Mouse (Mus musculus): ENCODE measurements at regions not wholly inside any gene's neighbourhood (a gene's known extent, or its start where the extent isn't known, plus 50 kb on each side); places are given as distances from the start of the nearest gene placed in this dataset.

DNA sequence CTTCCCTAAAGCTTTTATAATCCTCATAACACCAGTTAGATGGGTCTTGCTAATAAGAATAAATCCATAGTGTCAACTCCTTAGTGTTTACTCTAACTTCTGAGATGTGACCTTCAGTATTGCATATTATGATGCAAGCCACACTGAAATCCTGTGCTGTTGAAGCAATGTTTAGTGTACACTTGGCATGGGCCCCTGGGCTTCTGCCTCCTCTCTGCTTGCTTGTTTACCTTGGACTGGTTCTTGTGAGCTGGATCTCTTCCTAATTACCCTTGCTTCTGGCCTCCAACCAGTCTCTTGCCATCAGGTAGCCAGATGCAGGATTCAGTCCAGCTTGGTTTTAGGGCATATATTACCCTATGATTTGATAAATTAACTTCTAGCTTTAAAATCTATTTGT is 57.0 kb downstream of the Rgs2 start:
- 0 out of 2 replicates have a peak, but pooled peaks cover 3% of the 10 kb centered on the region for H3K4me1 ChIP-seq
- H3K9me3 ChIP-seq = peaks cover 3% of the 10 kb centered on the region
- H3K4me3 ChIP-seq (replicated peaks) = no peak overlapping the region
- TF ChIP-seq FLI1 (IDR thresholded peaks at IDR 0.05; ENCODE audit: low read length) (no peak), GATA1 (IDR thresholded peaks at IDR 0.05; ENCODE audit: borderline replicate concordance, low read length) (no peak)
- no peaks in the 10 kb centered on the region for H3K27me3 ChIP-seq (replicated peaks)
- no peaks in the 10 kb centered on the region for H3K36me3 ChIP-seq (replicated peaks; ENCODE audit: low read length)

DNA sequence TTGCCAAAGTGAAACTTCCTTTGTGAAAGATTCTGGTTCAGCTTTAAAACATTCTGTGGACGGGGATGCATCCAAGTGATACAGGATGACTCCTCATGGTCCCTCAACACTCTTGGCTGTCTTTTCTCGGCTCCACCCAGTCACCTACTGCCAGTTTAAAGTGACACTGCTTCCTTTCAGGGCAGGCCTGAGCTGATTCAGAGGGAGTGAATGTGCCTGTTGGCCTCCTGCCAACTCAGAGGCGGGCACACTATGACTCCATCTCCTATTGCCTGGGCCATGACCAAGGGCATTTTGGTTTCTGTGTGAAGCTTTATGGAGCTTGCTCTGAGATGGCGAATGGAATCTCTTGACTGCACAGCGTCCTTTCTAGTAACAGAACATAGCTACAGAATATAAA is 62.5 kb downstream of the Rgs2 start:
- Histone ChIP-seq H3K36me3 (replicated peaks; ENCODE audit: low read length) (no peaks in the 10 kb centered on the region), H3K9me3 (peaks cover 3% of the 10 kb centered on the region), H3K4me3 (replicated peaks) (no peak overlapping the region), H3K27me3 (replicated peaks) (no peaks in the 10 kb centered on the region), H3K4me1 (peaks cover 13% of the 10 kb centered on the region)
- TF ChIP-seq GATA1 (IDR thresholded peaks at IDR 0.05; ENCODE audit: borderline replicate concordance, low read length) = no peak
- TF ChIP-seq FLI1 (IDR thresholded peaks at IDR 0.05; ENCODE audit: low read length) = no peak

DNA sequence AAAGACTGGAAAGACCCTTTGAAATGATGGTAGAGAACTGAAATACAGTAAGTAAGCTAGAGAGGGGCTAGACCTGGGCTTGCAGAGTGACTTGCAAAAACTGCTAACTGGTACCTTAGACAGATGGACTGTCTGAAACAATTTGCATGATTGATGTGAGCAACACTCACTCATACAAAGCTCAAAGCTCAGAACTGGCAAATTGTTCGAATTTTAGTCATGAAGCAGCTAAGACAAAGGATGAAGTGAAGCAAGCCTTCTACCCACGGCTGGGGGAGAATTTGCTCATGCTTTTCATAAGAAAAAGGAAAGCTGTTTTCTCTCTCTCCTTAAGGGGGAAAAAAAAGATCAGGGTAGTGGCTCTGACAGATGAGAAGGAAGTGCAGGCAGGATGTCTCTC is 64.5 kb downstream of the Rgs2 start:
- peaks cover 3% of the 10 kb centered on the region for H3K9me3 ChIP-seq
- TF ChIP-seq GATA1 (IDR thresholded peaks at IDR 0.05; ENCODE audit: borderline replicate concordance, low read length) (no peak), FLI1 (IDR thresholded peaks at IDR 0.05; ENCODE audit: low read length) (no peak)
- no peaks in the 10 kb centered on the region for H3K27me3 ChIP-seq (replicated peaks)
- H3K36me3 ChIP-seq (replicated peaks; ENCODE audit: low read length) = no peaks in the 10 kb centered on the region
- no peak overlapping the region for H3K4me3 ChIP-seq (replicated peaks)
- H3K4me1 ChIP-seq = peaks cover 13% of the 10 kb centered on the region

DNA sequence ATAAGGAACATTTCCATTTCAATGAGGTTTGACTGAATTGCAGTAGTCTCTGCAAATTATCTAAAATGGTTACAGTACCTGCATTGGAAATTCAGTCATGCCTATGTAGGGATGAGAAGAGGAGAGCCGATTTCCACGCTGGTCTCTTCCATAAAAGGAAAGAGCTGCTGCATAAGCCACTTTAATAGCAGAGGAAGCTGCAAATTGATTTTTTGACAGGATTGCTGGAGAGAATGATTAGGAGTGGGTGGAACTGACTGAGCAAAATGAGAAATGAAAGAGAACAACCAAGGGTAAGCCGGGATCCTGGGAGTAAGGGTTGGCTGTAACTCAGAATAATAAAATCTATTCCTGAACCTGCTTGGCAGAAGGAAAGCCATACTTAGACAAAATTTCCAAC is 65.4 kb downstream of the Rgs2 start:
- H3K9me3 ChIP-seq = no peaks in the 10 kb centered on the region
- TF ChIP-seq GATA1 (IDR thresholded peaks at IDR 0.05; ENCODE audit: borderline replicate concordance, low read length) (no peak), FLI1 (IDR thresholded peaks at IDR 0.05; ENCODE audit: low read length) (no peak)
- H3K4me1 ChIP-seq = peaks cover 13% of the 10 kb centered on the region
- no peaks in the 10 kb centered on the region for H3K27me3 ChIP-seq (replicated peaks)
- H3K4me3 ChIP-seq (replicated peaks) = no peak overlapping the region
- H3K36me3 ChIP-seq (replicated peaks; ENCODE audit: low read length) = no peaks in the 10 kb centered on the region

DNA sequence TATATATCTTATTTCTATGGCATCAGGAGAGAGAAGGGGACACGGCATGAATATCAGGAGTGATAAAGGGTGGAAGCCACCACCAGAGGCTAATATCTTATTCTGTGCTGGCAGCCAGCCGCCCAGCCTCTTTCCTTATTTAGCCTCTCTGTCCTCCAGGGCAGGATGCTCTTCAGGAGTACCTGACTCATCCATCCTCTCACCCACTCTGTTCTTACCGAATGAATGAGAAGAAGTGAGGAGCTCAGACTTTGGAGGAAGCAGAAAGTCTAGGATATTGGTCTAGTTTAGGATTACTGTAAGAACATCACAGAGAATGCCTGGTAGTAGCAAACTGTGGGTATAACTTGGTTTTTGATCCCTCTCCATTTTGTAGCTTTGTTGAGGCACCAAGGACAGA is 73.2 kb downstream of the Rgs2 start:
- Histone ChIP-seq H3K9me3 (no peaks in the 10 kb centered on the region), H3K4me1 (peaks cover 6% of the 10 kb centered on the region), H3K27me3 (replicated peaks) (no peaks in the 10 kb centered on the region), H3K4me3 (replicated peaks) (no peak overlapping the region), H3K36me3 (replicated peaks; ENCODE audit: low read length) (no peaks in the 10 kb centered on the region)
- TF ChIP-seq FLI1 (IDR thresholded peaks at IDR 0.05; ENCODE audit: low read length) = no peak

DNA sequence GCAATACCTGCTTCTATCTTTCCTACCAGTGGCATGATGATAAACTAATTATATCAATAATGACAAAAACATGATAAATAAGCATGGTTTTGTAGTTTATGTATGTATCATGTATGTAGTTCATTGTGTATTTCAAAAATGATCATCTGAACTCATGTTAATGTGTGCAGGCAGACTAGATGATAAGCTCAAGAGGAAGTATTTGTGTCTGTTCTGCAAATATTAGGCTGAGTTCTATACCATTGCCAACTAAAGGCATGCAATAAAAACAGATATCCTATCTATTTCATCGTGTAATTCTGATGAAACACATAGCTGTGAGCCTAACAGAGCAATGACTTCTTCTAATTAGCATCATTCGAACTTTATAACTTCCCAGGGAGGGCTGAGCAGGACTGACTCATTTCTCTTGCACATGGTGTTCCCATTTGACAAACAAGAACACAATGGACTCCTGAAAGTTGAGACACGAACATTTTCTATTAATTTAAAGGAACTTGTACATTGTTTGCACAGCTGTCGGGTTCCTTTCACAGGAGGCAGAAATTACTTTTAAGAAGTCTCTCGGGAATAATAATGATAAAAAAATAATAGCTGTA is 74.3 kb downstream of the Rgs2 start:
- Histone ChIP-seq H3K4me3 (replicated peaks) (no peak overlapping the region), H3K4me1 (peaks cover 6% of the 10 kb centered on the region), H3K27me3 (replicated peaks) (no peaks in the 10 kb centered on the region), H3K9me3 (no peaks in the 10 kb centered on the region), H3K36me3 (replicated peaks; ENCODE audit: low read length) (no peaks in the 10 kb centered on the region)
- TF ChIP-seq GATA1 (IDR thresholded peaks at IDR 0.05; ENCODE audit: borderline replicate concordance, low read length) (no peak), FLI1 (IDR thresholded peaks at IDR 0.05; ENCODE audit: low read length) (no peak)

DNA sequence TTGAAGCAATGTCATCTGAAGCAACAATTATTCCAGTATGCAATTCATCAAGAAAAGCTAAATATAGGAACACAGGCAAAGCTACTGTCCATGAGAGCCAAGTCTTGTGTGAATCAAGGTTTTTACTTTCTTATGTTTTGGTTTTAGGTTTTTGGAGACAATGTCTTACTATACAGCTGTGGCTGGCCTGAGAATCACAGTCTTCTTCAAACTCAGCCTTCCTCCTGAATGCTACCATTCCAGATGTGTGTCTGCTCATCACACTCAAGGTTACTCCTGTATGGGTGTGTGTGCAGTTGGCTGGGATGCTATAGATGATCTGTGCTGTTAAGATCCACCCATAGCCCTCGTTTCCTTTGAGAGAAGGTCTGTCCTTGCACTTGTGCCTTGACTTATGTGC is 81.5 kb downstream of the Rgs2 start:
- Histone ChIP-seq H3K4me1 (peaks cover 7% of the 10 kb centered on the region; the same call in 1 of the 2 replicates), H3K4me3 (replicated peaks) (no peak overlapping the region), H3K36me3 (replicated peaks; ENCODE audit: low read length) (no peaks in the 10 kb centered on the region), H3K9me3 (no peaks in the 10 kb centered on the region), H3K27me3 (replicated peaks) (no peaks in the 10 kb centered on the region)
- TF ChIP-seq GATA1 (IDR thresholded peaks at IDR 0.05; ENCODE audit: borderline replicate concordance, low read length) = no peak
- no peak for TF ChIP-seq FLI1 (IDR thresholded peaks at IDR 0.05; ENCODE audit: low read length)

DNA sequence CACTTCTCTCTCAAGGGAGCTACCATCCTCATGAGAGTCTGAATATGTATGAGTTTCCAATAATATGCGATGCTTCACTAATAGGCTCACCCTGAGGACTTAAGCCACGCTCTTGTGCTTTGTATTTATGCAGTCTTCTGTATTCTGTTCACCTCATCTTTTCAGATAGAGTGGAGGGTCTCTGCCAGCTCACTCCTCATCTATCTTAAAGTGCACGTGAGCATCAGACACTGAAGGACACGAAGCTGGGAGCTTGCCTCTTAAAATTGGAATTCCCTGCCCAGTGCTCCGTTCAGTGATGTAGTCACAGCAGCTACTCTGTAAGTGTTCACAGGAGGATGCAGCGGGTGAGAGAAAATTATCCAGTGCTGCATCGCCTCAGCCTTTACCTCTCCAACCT is 83.7 kb downstream of the Rgs2 start:
- Histone ChIP-seq H3K4me3 (replicated peaks) (no peak overlapping the region), H3K4me1 (peaks cover 18% of the 10 kb centered on the region), H3K36me3 (replicated peaks; ENCODE audit: low read length) (no peaks in the 10 kb centered on the region), H3K9me3 (no peaks in the 10 kb centered on the region), H3K27me3 (replicated peaks) (no peaks in the 10 kb centered on the region)
- TF ChIP-seq GATA1 (IDR thresholded peaks at IDR 0.05; ENCODE audit: borderline replicate concordance, low read length) (no peak), FLI1 (IDR thresholded peaks at IDR 0.05; ENCODE audit: low read length) (no peak)

DNA sequence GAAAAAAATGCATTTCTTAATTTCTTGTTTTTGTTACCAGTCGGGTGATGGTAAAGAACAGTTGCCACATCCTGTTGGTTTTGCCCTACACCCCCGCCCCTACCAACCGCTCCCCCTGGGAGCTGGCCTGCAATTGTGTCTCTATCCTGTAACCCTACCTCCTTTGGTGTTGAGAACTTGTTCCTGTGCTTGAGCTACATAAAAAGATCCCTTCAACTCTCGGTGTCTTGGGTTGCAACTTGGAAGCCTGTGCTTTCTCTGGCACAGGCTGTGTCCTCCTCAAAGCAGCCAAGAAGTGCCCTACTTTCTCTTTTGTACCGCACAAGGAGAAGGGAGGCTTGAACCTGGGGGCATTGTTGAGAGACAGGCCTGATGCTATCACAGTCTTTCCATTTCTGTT is 85.0 kb downstream of the Rgs2 start:
- Histone ChIP-seq H3K9me3 (no peaks in the 10 kb centered on the region), H3K4me1 (peaks cover 18% of the 10 kb centered on the region), H3K36me3 (replicated peaks; ENCODE audit: low read length) (no peaks in the 10 kb centered on the region), H3K27me3 (replicated peaks) (no peaks in the 10 kb centered on the region), H3K4me3 (replicated peaks) (no peak overlapping the region)
- no peak for TF ChIP-seq GATA1 (IDR thresholded peaks at IDR 0.05; ENCODE audit: borderline replicate concordance, low read length)
- no peak for TF ChIP-seq FLI1 (IDR thresholded peaks at IDR 0.05; ENCODE audit: low read length)

DNA sequence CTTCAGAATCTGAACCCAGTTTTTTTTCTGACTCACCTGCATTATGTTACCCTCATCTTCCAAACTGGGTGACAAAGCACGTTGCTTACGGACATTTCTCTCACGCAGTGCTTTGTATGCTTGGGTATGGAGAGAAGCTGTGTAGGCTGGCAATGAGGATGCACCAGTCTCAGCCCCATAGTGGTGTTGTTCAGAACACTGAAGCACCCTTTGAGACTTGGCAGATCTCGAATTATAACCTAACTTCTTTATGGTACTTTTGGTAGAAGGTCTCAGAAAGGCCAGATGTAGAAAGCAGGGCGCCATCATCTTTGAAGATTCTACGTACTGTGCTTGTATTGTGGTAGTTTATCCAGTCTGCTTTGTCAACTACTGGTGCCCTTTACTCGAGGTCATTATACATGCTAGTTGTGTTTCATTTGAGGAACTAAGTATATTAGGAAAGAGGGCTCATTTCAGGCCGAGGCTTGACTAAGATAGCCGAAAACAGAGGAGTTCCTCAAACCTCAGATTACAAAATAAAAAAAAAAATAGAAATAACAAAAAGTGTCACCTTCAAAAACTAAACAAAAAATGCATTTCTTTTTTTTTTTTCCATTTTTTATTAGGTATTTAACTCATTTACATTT is 85.7 kb downstream of the Rgs2 start:
- H3K4me3 ChIP-seq (replicated peaks) = no peak overlapping the region
- TF ChIP-seq GATA1 (IDR thresholded peaks at IDR 0.05; ENCODE audit: borderline replicate concordance, low read length) (no peak), FLI1 (IDR thresholded peaks at IDR 0.05; ENCODE audit: low read length) (no peak)
- no peaks in the 10 kb centered on the region for H3K27me3 ChIP-seq (replicated peaks)
- peaks cover 18% of the 10 kb centered on the region for H3K4me1 ChIP-seq
- H3K36me3 ChIP-seq (replicated peaks; ENCODE audit: low read length) = no peaks in the 10 kb centered on the region
- H3K9me3 ChIP-seq = no peaks in the 10 kb centered on the region

All from megakaryocyte, embryonic 14.5 days (primary cell).